Mouse (Mus musculus) cerebellum, postnatal 4 days (tissue): ENCODE data around the gene Gas2.

Experiments
- DNase-seq, 2 experiments: peaks; one replicate each; pipeline ENCODE4 v3.0.0; 2022; ENCODE audit warnings: low spot score in 2 of 2, mixed read lengths in 1 of 2

Gene Gas2

GRCm38 (mm10) chr7:51964681-51965080 is 102.9 kb downstream of the Gas2 start:
- no peak for DNase-seq

GRCm38 (mm10) chr7:51967581-51967980 is 105.8 kb downstream of the Gas2 start:
- no peak for DNase-seq

DNA sequence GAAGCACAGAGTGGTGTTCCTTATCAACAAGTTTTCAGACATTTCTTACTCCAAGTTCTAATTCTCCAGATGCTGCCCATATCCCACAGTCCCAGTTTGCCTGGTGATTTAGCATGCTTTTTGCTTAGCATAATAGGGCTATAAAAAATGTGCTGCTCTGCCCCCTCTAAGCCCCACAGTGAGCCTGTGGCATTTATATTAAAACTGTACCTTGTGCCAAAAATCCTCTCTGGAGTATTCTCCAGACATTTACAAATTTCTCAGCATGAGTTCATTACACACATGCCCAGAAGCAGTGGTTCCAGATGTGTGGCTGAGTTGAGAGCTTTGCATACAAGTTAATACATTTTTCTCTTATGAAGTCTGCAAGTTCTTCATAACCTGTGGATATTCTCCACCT is 107.6 kb downstream of the Gas2 start:
- no peak for DNase-seq

DNA sequence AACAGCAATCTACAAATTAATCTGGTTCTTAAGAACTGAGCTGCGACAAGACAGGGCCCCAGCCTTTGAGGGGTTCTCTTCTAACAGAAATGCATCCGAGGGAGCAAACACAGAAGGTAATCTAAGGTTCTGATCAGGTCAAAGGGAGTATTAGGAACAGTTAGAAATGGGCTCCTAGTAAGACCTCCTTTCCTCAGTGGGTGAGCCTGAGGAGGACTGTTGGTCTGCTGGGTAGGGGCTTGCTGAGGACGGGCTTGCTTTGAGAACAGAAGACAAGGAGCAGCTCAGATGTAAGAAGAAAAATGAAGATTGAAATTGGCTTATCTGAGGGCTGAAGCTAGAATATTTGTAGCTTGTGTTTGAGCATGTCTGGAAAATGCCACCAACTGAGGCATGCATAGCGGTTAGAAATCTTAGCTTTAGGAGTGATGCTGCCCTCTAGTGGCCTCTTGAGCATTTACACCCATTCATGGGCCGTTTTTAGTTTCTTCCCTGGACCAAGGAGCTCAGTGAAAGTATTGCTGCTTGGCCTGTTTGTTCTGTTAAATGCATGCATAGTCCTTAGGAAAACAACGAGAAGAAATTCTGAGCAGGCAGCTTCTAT is 110.5 kb downstream of the Gas2 start:
- DNase-seq, result peak in 1 of 2 experiments; percentile 49

GRCm38 (mm10) chr7:51973091-51973490 is 111.3 kb downstream of the Gas2 start:
- DNase-seq, result no peak

DNA sequence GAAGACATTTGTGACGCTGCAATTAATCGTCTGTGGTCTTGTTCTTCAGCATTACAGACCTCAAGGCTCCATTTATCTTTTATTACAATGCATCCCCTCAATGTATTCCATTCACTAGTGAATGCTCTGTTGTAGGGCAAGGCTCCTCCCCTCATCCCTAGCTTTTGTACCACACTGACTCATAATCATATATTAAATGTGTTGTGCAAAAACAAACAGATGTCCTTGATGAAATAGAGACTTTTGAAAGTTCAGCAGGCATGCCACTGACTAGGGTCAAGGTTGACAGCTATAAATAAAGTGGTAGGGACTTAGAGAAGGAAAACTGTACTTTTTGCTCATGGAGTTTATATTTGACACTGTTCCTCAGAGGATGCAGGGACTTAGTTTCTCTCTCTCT is 111.7 kb downstream of the Gas2 start:
- no peak for DNase-seq

DNA sequence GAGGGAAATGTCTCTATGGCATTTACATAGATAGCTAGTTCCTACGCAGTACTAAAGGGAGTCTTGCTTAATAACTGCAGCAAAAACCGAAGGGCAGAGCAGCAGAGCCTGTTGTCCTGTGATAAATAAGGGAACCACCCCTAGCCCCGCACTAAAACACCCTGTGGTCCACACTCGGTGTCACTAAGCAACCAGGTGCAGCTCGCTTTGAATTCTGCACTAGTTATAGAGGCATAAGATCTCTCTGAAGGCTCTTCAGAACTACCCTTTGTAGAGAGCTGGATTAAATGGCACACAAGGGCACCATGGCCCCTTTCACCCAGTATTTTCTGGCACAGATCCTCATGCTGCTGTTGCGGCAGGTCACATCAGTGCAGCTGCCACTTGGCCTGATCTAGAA is 113.4 kb downstream of the Gas2 start:
- DNase-seq, result no peak

- no peak for DNase-seq
These were observed 117.5 kb downstream of the Gas2 start for GRCm38 (mm10) chr7:51979271-51979670.

DNA sequence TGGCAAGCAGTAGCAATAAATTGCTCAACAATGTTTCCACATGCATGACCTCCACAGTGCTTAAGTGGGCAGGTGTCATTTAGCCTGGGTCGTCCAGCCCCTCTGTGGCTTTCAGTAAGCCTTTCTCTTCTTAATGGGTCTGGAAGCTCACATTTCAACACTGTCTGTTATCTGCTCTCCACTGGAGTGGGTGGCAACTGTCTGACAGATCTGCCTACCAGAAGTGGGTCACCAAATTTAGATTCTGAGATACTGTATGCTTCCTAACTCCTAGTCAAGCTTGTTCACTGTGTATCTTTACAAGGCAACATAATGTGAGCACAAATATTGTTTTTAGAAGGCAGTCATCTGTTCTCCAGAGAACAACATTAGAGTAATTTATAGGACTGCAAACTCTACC is 120.5 kb downstream of the Gas2 start:
- DNase-seq, result no peak

DNA sequence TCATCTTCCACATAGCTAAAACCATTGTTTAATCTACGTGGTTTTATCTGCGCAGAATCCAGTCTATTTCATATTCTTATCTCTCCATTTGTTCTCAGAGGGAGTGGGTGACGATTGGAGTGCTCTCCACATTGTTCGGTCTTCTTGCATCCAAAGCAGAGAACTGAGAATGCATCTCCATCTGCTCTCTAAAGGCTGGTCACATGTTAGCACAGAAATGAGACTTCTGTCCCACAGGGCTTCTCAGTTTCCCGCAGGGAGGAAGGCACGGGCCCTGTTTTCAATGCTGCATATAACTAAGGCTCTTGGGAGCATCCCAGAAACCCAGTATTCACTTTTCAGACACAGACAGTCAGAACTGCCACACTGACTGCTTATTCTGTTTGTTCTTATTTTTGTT is 123.9 kb downstream of the Gas2 start:
- DNase-seq, result no peak

DNA sequence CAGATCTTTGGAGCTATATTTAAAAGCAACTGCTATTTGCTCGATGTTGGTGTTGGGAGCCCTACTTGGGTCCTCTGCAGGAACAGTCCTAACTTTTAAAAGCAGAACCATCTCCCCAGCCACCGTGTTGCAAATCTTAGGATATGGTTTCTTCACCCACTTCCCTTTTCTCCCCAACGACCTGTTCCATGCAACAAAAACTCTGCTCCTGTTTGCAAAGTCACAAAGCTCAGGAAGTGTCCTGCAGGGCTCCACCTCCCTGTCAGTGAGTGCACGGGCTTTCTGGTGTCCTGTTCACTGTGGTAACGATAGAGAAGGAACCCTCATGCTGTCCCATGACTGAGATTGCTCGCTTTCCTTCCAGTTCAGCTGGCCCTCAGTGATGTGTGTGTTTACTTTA is 125.1 kb downstream of the Gas2 start:
- DNase-seq, result no peak

DNA sequence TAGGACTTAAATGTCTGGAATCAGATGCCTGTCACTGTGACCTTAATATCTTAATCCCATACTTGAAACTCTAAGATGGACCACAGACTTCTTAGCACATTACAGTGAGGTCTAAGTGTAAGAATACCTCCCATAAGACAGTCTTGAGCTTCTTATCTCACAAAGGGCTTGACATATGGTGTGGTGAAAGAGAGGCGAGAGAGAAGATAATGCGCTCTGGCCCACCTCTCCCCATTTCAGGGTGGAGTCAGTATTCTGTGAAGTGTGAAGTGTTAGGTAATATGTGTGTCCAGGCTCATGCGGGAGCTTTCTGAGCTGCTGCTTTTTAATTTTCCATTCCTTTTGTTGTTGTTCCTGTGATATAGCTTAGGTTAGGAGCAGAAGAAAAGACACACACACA is 129.2 kb downstream of the Gas2 start:
- DNase-seq, result no peak

DNA sequence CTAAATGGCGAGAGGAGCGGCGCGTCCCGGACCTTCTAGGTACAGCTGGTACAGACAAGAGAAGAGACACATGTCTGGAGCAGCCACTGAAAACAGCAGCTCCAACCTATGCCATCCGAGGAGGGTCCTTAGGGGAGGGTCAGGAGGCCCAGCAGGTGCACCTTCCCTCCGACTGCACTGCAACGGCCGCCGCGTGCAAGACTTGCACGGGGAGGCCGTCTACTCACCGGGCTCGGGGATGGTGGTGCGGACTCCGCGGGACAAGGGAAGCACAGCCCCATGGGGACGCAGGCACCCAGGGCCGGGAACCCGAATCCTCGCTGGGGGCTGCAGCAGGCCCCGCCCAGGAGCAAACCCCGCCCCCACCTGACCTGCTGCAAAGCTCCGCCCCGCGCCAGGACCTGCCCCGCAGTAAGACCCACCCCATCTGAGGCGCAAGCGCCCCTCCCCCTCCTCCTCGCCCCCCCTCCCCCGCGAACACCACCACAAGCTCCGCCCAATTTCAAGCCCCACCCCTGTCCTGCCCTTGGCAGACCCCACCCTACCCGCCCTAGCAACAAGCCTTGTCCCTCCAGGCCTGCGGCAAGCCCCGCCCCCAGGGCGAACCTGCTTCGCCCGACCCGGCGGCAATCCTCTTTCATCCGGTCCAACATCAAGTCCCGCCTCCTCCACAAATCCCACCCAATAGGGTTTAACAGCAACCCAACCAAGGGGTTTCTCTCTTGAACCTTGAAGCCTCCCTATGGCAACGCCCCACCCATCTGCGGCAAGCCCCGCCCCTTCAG is 143.9 kb downstream of the Gas2 start, which contains the start of gene Svip:
TSS of gene Svip (minus strand) at position 508 of the 785 bp plus-strand sequence.
- peak; percentile 64 to 89 for DNase-seq

GRCm38 (mm10) chr7:52006296-52006630 is 144.4 kb downstream of the Gas2 start:
- no peak for DNase-seq

DNA sequence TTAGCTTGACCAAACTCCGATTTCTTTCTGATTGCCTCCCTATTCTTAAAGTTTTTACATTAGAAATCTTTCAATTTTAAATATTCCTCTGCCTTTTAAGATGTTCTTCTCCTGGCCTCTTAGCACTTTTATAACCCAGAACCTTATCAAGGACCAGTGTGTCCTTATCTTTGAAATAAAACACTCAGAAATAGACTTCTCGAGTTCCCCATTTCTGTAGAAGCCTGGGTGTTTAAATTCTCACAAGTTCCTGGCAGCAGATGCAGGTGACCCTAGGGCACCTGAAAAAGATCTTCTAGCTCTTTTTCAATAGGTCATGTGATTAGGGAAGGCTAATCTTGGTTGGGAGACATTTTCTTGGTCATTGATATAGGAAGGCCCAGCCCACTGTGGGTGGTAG is 145.3 kb downstream of the Gas2 start:
- DNase-seq, result no peak

DNA sequence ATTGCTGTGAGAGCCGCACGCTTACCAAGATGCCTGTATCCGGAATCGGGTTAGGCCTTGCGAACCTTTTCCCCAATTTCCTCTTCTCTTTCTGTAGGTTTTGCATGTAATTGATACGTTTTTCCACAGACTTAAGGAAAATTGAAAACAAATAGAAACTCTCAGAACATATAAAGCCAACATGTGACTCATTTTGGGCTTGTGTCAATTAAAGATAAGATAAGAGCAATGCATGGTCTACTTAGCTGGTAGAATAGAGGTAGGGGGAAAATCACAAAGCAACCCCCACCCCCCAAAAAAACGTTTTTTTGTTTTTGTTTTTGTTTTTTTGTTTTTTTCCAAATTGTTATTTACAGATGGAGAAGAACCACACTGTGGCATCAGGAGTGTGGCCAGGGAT is 151.6 kb downstream of the Gas2 start:
- DNase-seq, result no peak

- DNase-seq, result no peak
These were observed 153.4 kb downstream of the Gas2 start for GRCm38 (mm10) chr7:52015180-52015579.

- DNase-seq, result no peak
These were observed 153.8 kb downstream of the Gas2 start, which contains the start of gene 1700015G11Rik for GRCm38 (mm10) chr7:52015628-52016027. 1700015G11Rik (minus strand) TSS chr7:52015728.

- DNase-seq, result no peak
These were observed 160.2 kb downstream of the Gas2 start for GRCm38 (mm10) chr7:52022039-52022438.

- DNase-seq, result no peak
These were observed 162.3 kb downstream of the Gas2 start for GRCm38 (mm10) chr7:52024050-52024626.

GRCm38 (mm10) chr7:52037600-52038582 is 176.1 kb downstream of the Gas2 start:
- peak; percentile 27 to 50 for DNase-seq
